Mouse (Mus musculus) right cerebral cortex, postnatal 14 days (tissue): ENCODE measurements around the gene CN725425.

Experiments used
- DNase-seq: peaks from one replicate; pipeline ENCODE4 v3.0.0; 2022

CN725425 gene

GRCm38 (mm10) chr15:91199256-91199905 lies at the start of gene CN725425:
Gene CN725425 (plus strand): TSS chr15:91199494.
- no peak for DNase-seq

GRCm38 (mm10) chr15:91152592-91152991 lies 46.7 kb upstream of the CN725425 start:
- peak; percentile 40 for DNase-seq

GRCm38 (mm10) chr15:91153311-91153710 lies 46.0 kb upstream of the CN725425 start:
- no peak for DNase-seq

- no peak for DNase-seq
Measured at GRCm38 (mm10) chr15:91161153-91161552, 38.1 kb upstream of the CN725425 start.

- DNase-seq: no peak
Measured at GRCm38 (mm10) chr15:91163454-91163853, 35.8 kb upstream of the CN725425 start.

- DNase-seq: peak; percentile 13
Measured at GRCm38 (mm10) chr15:91165021-91165420, 34.3 kb upstream of the CN725425 start.

GRCm38 (mm10) chr15:91167850-91168562 lies 31.3 kb upstream of the CN725425 start:
- DNase-seq: no peak

- no peak for DNase-seq
Measured at GRCm38 (mm10) chr15:91170602-91171328, 28.5 kb upstream of the CN725425 start.

- no peak for DNase-seq
Measured at GRCm38 (mm10) chr15:91171332-91171731, 28.0 kb upstream of the CN725425 start.

GRCm38 (mm10) chr15:91172193-91172592 lies 27.1 kb upstream of the CN725425 start:
- no peak for DNase-seq

- no peak for DNase-seq
Measured at GRCm38 (mm10) chr15:91178656-91179314, 20.5 kb upstream of the CN725425 start.

- no peak for DNase-seq
Measured at GRCm38 (mm10) chr15:91179911-91180622, 19.2 kb upstream of the CN725425 start.

- DNase-seq: no peak
Measured at GRCm38 (mm10) chr15:91186358-91186757, 12.9 kb upstream of the CN725425 start.

- DNase-seq: no peak
Measured at GRCm38 (mm10) chr15:91190026-91190425, 9.3 kb upstream of the CN725425 start.

- no peak for DNase-seq
Measured at GRCm38 (mm10) chr15:91190519-91191207, 8.6 kb upstream of the CN725425 start.

GRCm38 (mm10) chr15:91191412-91192222 lies 7.7 kb upstream of the CN725425 start, which contains the start of gene Abcd2:
Gene Abcd2 (minus strand): TSS chr15:91191799.
- DNase-seq: peak; percentile 69

GRCm38 (mm10) chr15:91192223-91192598 lies 7.1 kb upstream of the CN725425 start:
- DNase-seq: no peak

GRCm38 (mm10) chr15:91200833-91201232 lies 1.5 kb downstream of the CN725425 start:
- no peak for DNase-seq

GRCm38 (mm10) chr15:91202486-91202885 lies 3.2 kb downstream of the CN725425 start:
- no peak for DNase-seq

GRCm38 (mm10) chr15:91203521-91203920 lies 4.2 kb downstream of the CN725425 start:
- DNase-seq: no peak

GRCm38 (mm10) chr15:91206518-91206917 lies 7.2 kb downstream of the CN725425 start:
- no peak for DNase-seq
